Mouse (Mus musculus): ENCODE measurements around the gene Ccdc88c. TPM values are rescaled to one million over a fixed set of nuclear protein-coding genes. Genes with fewer than 3 reads are reported as not detected.
"Not testable (repeated sequence)": the region's sequence is repeated elsewhere in the genome, so short reads cannot be mapped to it uniquely, and the experiment has no call there.

Gene Ccdc88c
- polyA plus RNA-seq, 1 experiment from 2014 or later, result 9.4 TPM

DNA sequence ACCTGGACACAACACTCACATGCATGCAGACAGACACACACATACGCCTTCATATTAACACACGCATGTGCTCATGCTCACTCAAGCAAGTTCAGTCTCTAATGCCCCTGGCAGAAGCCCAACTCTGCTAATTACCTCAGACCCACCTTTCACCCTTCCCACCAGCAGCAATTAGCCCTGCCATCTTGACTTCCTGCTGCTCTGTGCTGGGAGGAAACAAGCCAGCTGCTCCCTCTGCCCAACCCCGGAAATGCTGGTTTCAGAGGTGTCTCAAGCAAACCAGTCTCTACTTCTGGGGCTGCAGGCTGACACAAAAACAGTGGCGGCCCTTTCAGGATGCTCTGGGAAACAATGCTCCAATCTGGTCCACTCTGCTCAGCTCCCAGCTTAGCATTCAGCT, 12.9 kb downstream of the Ccdc88c start:
- no peak overlapping the region for H3K9ac ChIP-seq
- H3K4me3 ChIP-seq (replicated peaks), result no peak overlapping the region
- no peak overlapping the region for H3K4me2 ChIP-seq
- peak overlapping the region; percentile 67 for H3K27ac ChIP-seq
- no peaks in the 10 kb centered on the region for H3K36me3 ChIP-seq
- no peaks in the 10 kb centered on the region for H3K27me3 ChIP-seq (replicated peaks)
- WGBS, result 49% methylated on average over 4 of the region's 4 CpGs
- ATAC-seq (ENCODE audit: insufficient read depth, low FRiP score, low read depth), result no peak
- H3K9me3 ChIP-seq, result no peaks in the 10 kb centered on the region
- H3K4me1 ChIP-seq, result peaks cover 68% of the 10 kb centered on the region

DNA sequence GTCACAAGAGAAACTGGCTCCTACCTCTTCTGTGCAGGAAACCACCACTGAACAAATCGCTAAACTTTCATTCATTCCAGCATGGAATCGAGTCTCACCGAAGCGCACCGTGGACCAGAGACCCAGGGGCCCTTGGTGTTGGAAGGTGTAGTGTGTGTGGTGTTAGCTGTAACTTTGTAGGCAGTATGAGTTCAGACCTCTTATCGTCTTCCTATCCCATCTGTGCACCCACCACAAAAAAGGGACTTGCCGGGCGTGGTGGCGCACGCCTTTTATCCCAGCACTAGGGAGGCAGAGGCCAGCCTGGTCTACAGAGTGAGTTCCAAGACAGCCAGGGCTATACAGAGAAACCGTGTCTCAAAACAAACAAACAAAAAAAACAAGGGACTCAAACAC, 13.7 kb downstream of the Ccdc88c start:
- peaks cover 70% of the 10 kb centered on the region for H3K4me1 ChIP-seq
- peak overlapping the region; percentile 67 for H3K27ac ChIP-seq
- no peaks in the 10 kb centered on the region for H3K27me3 ChIP-seq (replicated peaks)
- no peaks in the 10 kb centered on the region for H3K9me3 ChIP-seq
- no peak overlapping the region for H3K4me3 ChIP-seq (replicated peaks)
- no peak overlapping the region for H3K9ac ChIP-seq
- no peak for ATAC-seq (ENCODE audit: insufficient read depth, low FRiP score, low read depth)
- no peaks in the 10 kb centered on the region for H3K36me3 ChIP-seq
- 75% methylated on average over 11 of the region's 11 CpGs for WGBS
- no peak overlapping the region for H3K4me2 ChIP-seq

DNA sequence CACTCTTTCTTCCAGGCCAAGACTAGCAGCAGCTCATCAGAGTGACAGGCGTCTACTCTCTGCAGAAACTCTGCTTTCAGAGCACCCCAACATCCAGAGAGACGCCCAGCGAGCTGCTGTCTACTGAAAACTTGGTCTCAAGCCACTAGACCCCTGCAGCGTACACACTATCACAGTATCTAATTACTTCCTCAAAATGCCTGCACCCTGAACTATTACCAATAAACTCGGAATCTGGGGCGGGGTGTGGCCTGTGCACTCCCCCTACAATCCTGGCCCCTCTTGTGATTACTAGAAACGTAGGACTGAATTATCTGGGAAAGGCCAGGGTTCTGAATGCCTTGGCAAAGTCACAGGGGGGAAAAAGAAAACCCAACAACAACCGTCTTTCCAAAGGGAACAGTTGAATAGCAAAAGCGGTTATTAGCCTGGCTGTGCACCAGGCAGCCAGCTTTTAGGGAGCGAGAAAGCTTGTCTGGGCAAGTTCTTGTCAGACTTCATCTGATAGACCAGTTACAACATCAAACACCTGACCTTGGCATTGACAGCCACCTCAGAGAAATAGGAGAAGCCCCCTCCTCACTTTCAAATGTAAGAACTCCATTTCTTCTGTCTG, 14.2 kb downstream of the Ccdc88c start:
- Histone ChIP-seq H3K4me2 (no peak overlapping the region), H3K36me3 (no peaks in the 10 kb centered on the region), H3K9ac (no peak overlapping the region), H3K9me3 (no peaks in the 10 kb centered on the region), H3K27ac (peak overlapping the region; percentile 67), H3K27me3 (replicated peaks) (no peaks in the 10 kb centered on the region), H3K4me3 (replicated peaks) (no peak overlapping the region), H3K4me1 (peaks cover 69% of the 10 kb centered on the region)
- 59% methylated on average over 10 of the region's 10 CpGs for WGBS
- no peak for ATAC-seq (ENCODE audit: insufficient read depth, low FRiP score, low read depth)

DNA sequence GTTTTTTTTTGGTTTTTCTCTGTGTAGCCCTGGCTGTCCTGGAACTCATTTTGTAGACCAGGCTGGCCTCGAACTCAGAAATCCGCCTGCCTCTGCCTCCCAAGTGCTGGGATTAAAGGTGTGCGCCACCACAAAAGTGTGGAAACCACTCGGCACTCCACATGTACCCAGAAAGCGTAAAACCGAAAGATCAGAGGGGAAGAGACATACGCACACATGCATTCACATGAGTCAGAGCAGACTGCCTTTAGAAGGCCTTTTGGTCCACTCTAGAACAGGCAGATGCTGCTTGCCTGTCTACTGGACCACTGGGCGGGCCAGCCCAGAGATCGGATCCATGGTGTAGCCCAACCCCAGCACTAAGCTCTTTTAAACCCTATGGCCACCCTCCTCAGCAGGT, 15.2 kb downstream of the Ccdc88c start:
- WGBS, result 90% methylated on average over 9 of the region's 9 CpGs
- H3K4me2 ChIP-seq; ATAC-seq (ENCODE audit: insufficient read depth, low FRiP score, low read depth); H3K4me3 ChIP-seq (replicated peaks); H3K27me3 ChIP-seq (replicated peaks); H3K9ac ChIP-seq; H3K36me3 ChIP-seq; H3K9me3 ChIP-seq: not testable (repeated sequence)
- peaks cover 67% of the 10 kb centered on the region for H3K4me1 ChIP-seq
- 0 out of 2 replicates have a peak overlapping the region, but pooled peaks have one; percentile 67 for H3K27ac ChIP-seq

DNA sequence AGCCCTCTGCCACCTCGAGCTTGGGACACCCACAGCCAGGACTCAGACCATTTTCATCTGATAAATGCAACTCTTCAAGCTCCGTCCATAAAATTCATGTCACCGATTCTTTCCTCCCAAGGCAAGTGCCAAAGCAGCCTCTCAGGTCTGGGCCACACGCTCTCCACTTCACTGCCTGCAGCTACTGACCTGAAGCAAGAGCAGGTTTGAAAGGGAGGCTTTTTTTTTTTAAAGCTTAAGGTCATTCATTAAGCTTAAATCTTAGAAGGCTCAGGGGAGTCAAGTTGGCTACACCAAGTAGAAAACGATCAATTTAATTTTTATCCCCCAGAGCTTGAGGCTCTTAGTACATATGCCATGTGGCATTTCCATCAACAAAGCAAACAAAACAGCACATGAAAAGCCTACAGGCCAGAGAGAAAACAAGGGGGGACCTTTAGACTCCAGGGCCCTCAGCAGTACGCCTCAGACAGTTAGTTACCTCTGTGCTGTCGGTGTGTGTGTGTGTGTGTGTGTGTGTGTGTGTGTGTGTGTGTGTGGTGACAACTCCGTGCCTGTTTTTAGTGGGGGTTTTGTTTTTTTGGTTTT, 15.7 kb downstream of the Ccdc88c start:
- Histone ChIP-seq H3K27me3 (replicated peaks) (no peaks in the 10 kb centered on the region), H3K4me3 (replicated peaks) (no peak overlapping the region), H3K27ac (peak overlapping the region; percentile 17; the same call in 1 of the 2 replicates), H3K9ac (no peak overlapping the region), H3K9me3 (no peaks in the 10 kb centered on the region), H3K4me2 (no peak overlapping the region), H3K36me3 (no peaks in the 10 kb centered on the region), H3K4me1 (peaks cover 67% of the 10 kb centered on the region)
- ATAC-seq (ENCODE audit: insufficient read depth, low FRiP score, low read depth), result no peak
- 61% methylated on average over 8 of the region's 8 CpGs for WGBS

DNA sequence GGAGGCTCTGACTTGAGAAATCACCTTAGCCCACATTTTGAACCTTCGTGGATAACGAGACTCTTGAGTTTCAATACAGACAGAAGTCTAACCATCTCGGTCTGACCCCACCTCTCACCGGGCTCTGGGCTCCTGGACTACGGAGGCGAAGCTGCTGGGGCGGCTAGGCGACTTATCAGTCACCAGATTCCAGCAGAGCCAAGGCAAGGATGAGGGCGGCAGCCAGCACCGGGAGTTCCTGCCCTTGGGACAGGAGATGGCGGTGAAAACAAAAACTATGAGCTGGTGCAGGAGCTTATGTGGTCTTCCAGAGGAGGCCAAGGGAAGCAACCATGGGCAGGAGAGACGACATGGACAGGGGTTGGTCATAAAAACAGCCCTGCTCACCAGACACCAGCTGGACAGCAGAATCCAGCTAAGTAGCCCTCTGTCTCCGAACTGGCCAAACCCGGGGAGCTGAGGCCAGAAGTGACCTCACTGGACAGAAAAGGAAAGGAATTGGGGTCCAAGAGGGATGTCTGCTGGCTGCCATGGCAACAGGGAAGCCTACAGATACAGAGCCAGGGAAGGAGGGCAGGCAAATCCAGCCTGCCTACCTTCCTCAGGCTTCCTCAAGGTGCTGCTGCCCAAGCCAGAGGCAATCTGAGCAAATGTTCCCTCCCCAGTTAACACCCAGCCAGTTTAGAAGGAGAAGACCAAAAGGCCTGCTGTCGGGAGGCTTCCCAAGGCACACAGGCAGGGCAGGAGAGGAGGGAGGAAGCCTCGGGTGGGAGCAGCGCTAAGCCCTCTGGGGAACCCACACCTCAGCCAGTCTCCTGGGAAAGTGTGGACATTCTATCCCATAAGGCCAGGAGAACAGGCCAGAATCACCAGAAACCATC, 16.4 kb downstream of the Ccdc88c start:
- Histone ChIP-seq H3K9ac (no peak overlapping the region), H3K9me3 (no peaks in the 10 kb centered on the region), H3K4me3 (replicated peaks) (no peak overlapping the region), H3K36me3 (no peaks in the 10 kb centered on the region), H3K4me2 (0 out of 2 replicates have a peak overlapping the region, but pooled peaks have one; percentile 1), H3K4me1 (peaks cover 67% of the 10 kb centered on the region), H3K27me3 (replicated peaks) (no peaks in the 10 kb centered on the region), H3K27ac (peak overlapping the region; percentile 17; the same call in 1 of the 2 replicates)
- 33% methylated on average over 17 of the region's 17 CpGs for WGBS
- ATAC-seq (ENCODE audit: insufficient read depth, low FRiP score, low read depth), result no peak

DNA sequence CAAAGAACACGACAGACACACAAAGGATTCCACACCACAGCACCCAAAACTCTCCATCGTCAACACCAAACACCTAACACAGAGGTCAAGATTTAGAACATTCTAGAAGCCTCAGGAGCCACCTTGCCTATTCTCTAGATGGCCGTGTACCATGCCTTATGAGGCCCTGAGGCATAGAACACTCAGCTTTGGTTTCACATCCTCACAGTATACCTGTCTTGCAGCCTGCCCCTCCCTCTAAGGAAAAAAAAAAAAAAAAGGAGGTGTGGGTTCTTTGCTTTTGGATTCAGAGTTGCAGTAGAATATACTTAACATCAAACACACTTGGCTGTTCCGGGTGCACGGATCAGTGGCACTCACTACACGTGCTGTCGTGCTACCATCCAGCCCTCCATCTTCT, 17.8 kb downstream of the Ccdc88c start:
- 79% methylated on average over 7 of the region's 7 CpGs for WGBS
- H3K9me3 ChIP-seq, result no peaks in the 10 kb centered on the region
- peaks cover 55% of the 10 kb centered on the region for H3K4me1 ChIP-seq
- no peak for ATAC-seq (ENCODE audit: insufficient read depth, low FRiP score, low read depth)
- no peak overlapping the region for H3K4me2 ChIP-seq
- H3K36me3 ChIP-seq, result no peaks in the 10 kb centered on the region
- H3K4me3 ChIP-seq (replicated peaks), result no peak overlapping the region
- H3K27me3 ChIP-seq (replicated peaks), result no peaks in the 10 kb centered on the region
- H3K9ac ChIP-seq, result no peak overlapping the region
- peak overlapping the region; percentile 65 for H3K27ac ChIP-seq

DNA sequence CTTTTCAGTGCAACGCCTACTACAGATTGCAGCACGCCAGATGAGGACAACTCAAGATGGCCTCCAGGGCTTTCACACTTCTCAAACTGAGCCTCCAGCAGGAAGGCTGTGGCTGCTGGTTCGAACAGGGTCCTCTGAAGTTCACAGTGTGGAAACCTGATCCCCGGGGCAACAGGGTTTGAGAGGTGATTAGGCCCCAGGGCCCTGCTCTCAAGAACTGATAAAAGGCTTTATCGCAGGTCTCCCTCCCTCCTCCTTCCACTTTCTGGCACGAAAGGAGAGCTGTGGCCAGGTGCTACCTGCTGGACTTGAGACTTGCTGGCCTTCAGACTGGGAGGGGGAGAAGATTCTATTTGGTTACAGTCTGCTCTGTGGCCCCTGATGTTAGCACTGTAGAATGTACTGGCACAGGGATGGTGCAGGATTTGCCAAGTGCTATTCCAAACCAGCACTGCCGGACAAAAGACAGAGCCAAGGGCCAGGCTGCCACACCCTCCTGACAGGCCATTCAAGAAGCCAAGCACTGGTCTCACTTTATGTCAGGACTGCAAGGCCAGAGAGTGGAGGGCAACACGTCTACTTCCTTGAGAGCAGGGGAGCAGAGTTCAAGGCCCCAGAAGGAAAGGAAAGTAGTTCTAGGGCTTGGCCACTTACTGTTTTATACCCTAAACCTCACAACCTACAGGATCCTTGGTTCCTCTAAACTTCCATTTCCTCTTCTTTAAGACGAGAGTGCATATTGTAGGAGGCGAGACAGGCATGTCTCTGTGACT, 18.5 kb downstream of the Ccdc88c start:
- peaks cover 48% of the 10 kb centered on the region for H3K4me1 ChIP-seq
- no peaks in the 10 kb centered on the region for H3K27me3 ChIP-seq (replicated peaks)
- peak overlapping the region; percentile 65 for H3K27ac ChIP-seq
- no peak overlapping the region for H3K4me3 ChIP-seq (replicated peaks)
- peak; percentile 71 for ATAC-seq (ENCODE audit: insufficient read depth, low FRiP score, low read depth)
- no peak overlapping the region for H3K4me2 ChIP-seq
- 56% methylated on average over 10 of the region's 10 CpGs for WGBS
- H3K36me3 ChIP-seq, result no peaks in the 10 kb centered on the region
- H3K9ac ChIP-seq, result no peak overlapping the region
- no peaks in the 10 kb centered on the region for H3K9me3 ChIP-seq

DNA sequence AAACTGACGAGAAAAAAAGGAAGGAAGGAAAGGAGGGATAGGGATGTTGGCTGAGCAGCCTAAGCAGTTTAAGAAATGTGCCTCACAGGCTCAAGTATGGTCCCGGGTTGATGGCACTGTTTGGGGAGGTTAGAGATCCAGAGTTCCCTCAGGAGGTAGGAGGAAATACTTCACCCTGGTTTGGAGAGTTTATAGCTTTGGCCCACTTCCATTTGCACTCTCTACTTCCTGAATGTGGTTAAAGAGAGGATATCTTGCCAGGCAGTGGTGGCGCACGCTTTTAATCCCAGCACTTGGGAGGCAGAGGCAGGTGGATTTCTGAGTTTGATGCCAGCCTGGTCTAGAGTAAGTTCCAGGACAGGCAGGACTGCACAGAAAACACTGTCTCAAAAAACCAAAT, 19.6 kb downstream of the Ccdc88c start:
- no peak overlapping the region for H3K4me3 ChIP-seq (replicated peaks)
- no peaks in the 10 kb centered on the region for H3K27me3 ChIP-seq (replicated peaks)
- H3K9ac ChIP-seq, result no peak overlapping the region
- 86% methylated on average over 4 of the region's 4 CpGs for WGBS
- no peak overlapping the region; the same call in 1 of the 2 replicates for H3K27ac ChIP-seq
- H3K4me2 ChIP-seq, result no peak overlapping the region
- peaks cover 39% of the 10 kb centered on the region for H3K4me1 ChIP-seq
- no peak for ATAC-seq (ENCODE audit: insufficient read depth, low FRiP score, low read depth)
- H3K36me3 ChIP-seq, result no peaks in the 10 kb centered on the region
- H3K9me3 ChIP-seq, result no peaks in the 10 kb centered on the region

DNA sequence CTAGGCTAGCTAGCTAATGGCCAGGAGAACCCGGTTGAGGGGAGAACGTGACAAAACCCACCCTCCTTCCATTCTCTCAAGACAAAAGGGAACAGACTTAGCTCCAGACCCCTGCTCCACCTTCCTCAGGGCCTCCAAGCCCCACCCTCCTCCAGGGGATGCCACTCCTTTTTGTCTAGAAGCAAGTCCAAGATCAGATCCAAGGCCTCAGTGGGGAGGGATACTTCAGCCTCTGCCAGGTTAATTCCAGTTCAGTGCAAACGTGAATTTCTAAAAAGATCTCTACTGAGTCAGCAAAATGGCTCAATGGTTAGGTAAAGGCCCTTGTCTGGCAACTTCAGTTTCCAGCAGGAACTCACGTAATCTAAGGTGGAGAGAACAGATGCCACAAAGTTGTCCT, 20.2 kb downstream of the Ccdc88c start:
- Histone ChIP-seq H3K4me2 (no peak overlapping the region), H3K4me3 (replicated peaks) (no peak overlapping the region), H3K27ac (peak overlapping the region; percentile 71), H3K36me3 (no peaks in the 10 kb centered on the region), H3K9me3 (no peaks in the 10 kb centered on the region), H3K27me3 (replicated peaks) (no peaks in the 10 kb centered on the region), H3K4me1 (peaks cover 34% of the 10 kb centered on the region), H3K9ac (no peak overlapping the region)
- 37% methylated on average over 4 of the region's 4 CpGs for WGBS
- ATAC-seq (ENCODE audit: insufficient read depth, low FRiP score, low read depth), result no peak

DNA sequence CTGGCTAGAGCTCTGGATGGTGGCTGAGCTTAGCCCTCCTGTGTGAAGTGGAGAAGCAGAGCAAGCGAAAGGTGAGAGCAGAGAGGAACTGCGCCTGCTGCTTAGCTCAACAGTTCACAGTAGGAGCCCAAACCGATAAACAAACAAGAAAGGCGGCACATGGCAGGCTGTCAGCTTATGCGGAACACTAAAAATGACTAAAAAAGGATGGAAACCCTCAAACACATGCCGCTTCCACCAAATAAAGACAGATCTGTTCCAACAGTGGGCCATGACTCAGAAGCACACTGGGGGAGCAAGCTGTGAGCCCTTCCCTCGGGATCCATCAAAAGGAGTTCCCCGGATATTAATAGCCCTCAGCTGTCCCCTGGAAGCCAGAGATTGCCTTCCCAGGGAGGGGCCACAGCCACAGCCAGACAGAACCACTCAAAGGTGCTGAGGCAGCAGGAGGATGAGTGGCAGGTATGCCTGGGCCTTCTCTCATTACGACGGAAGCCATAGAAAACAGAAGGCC, 20.8 kb downstream of the Ccdc88c start:
- Histone ChIP-seq H3K9me3 (no peaks in the 10 kb centered on the region), H3K4me1 (peaks cover 34% of the 10 kb centered on the region), H3K4me3 (replicated peaks) (no peak overlapping the region), H3K27ac (peak overlapping the region; percentile 71), H3K36me3 (no peaks in the 10 kb centered on the region), H3K4me2 (no peak overlapping the region), H3K27me3 (replicated peaks) (no peaks in the 10 kb centered on the region), H3K9ac (no peak overlapping the region)
- WGBS, result 31% methylated on average over 10 of the region's 10 CpGs
- ATAC-seq (ENCODE audit: insufficient read depth, low FRiP score, low read depth), result peak; percentile 9; the same call in 1 of the 2 replicates
